Mouse (Mus musculus) embryonic fibroblast, embryonic 13.5 days (primary cell): Measurements from ENCODE around the gene Synm. TPM values are rescaled to one million over a fixed set of nuclear protein-coding genes. Genes with fewer than 3 reads are reported as not detected.

ENCODE experiments used
- H3K27ac ChIP-seq: 2 replicates; pipeline ENCODE4 v1.5.1; 2012; ENCODE audit warnings: low read length, control low read depth, inconsistent platforms; ENCODE audit not compliant: insufficient read depth
- H3K4me1 ChIP-seq: 2 replicates; pipeline ENCODE4 v1.6.1; 2011; ENCODE audit warnings: low read length; ENCODE audit not compliant: control insufficient read depth, insufficient read depth
- H3K4me3 ChIP-seq: 2 replicates; pipeline ENCODE4 v1.5.1; 2011; ENCODE audit warnings: mild to moderate bottlenecking, control low read depth, low read length; ENCODE audit not compliant: insufficient read depth
- CTCF ChIP-seq: IDR thresholded peaks from 2 replicates; pipeline ENCODE4 v1.5.1; 2011; ENCODE audit warnings: mild to moderate bottlenecking, control low read depth, low read length, moderate library complexity, borderline replicate concordance; ENCODE audit not compliant: insufficient read depth
- POLR2A ChIP-seq: IDR thresholded peaks from 2 replicates; pipeline ENCODE4 v1.6.1; 2011; ENCODE audit warnings: low read depth, mild to moderate bottlenecking, control low read depth, low read length, moderate library complexity
- polyA plus RNA-seq: library from polyadenylated mRNA; stranded (reverse); fragments of >200 nt; gene quantifications from 2 replicates; pipeline ENCODE4 v1.2.4, GENCODE M21; 2011; ENCODE audit warnings: low read depth; ENCODE audit not compliant: missing spikeins, insufficient read length

Gene Synm
- polyA plus RNA-seq, 1 experiment, result 4.4 TPM

- no peak overlapping the region for H3K4me3 ChIP-seq
- no peaks in the 10 kb centered on the region for H3K4me1 ChIP-seq
- H3K27ac ChIP-seq, result no peak overlapping the region
- TF ChIP-seq CTCF (no peak), POLR2A (no peak)
Observed at GRCm38 (mm10) chr7:67691036-67691435, 68.5 kb downstream of the Synm start.

GRCm38 (mm10) chr7:67689793-67690192 lies 69.7 kb downstream of the Synm start:
- no peak for TF ChIP-seq CTCF
- no peak for TF ChIP-seq POLR2A
- Histone ChIP-seq H3K4me1 (no peaks in the 10 kb centered on the region), H3K4me3 (no peak overlapping the region), H3K27ac (no peak overlapping the region)

- no peak for TF ChIP-seq CTCF
- TF ChIP-seq POLR2A, result no peak
- Histone ChIP-seq H3K4me3 (no peak overlapping the region), H3K27ac (no peak overlapping the region), H3K4me1 (no peaks in the 10 kb centered on the region)
Observed at GRCm38 (mm10) chr7:67688281-67688680, 71.3 kb downstream of the Synm start.

GRCm38 (mm10) chr7:67686545-67686944 lies 73.0 kb downstream of the Synm start:
- no peaks in the 10 kb centered on the region for H3K4me1 ChIP-seq
- H3K4me3 ChIP-seq, result no peak overlapping the region
- TF ChIP-seq CTCF (no peak), POLR2A (no peak)
- no peak overlapping the region for H3K27ac ChIP-seq

- TF ChIP-seq POLR2A, result no peak
- H3K4me3 ChIP-seq, result no peak overlapping the region
Observed at GRCm38 (mm10) chr7:67683006-67683405, 76.5 kb downstream of the Synm start.

GRCm38 (mm10) chr7:67681078-67681477 lies 78.5 kb downstream of the Synm start:
- TF ChIP-seq POLR2A, result no peak
- TF ChIP-seq CTCF, result no peak
- H3K4me3 ChIP-seq, result no peak overlapping the region
- no peak overlapping the region for H3K27ac ChIP-seq
- no peaks in the 10 kb centered on the region for H3K4me1 ChIP-seq

More at GRCm38 (mm10) chr7:67683006-67683405, 76.5 kb downstream of the Synm start:
- H3K4me1 ChIP-seq, result no peaks in the 10 kb centered on the region
- H3K27ac ChIP-seq, result no peak overlapping the region

Other genes with a start within 250 kb of the Synm start
- gene Lrrc28, start 114.5 kb downstream of the Synm start, polyA plus RNA-seq, result 43.1 and 44.4 TPM in 2 replicates
- gene Ttc23, start 112.3 kb downstream of the Synm start, polyA plus RNA-seq, result 36.9 and 54.8 TPM in 2 replicates
- 65.4 and 81.6 TPM in 2 replicates for gene Igf1r, start 193.1 kb upstream of the Synm start, polyA plus RNA-seq